In genomic region chr3:58690619-58691373, GRCm38 (mm10) we compare ENCODE assay signal across 8 mouse cellular contexts. TPM values are rescaled to one million over a fixed set of nuclear protein-coding genes. Genes with fewer than 3 reads are reported as not detected.
DNase-seq lines count a peak whose midpoint lies in the region; ATAC-seq lines count a peak whose summit lies in the region.

No protein-coding gene starts in this region.

- H3K9ac ChIP-seq in midbrain, embryonic 11.5 days (ENCODE audit: low read length): peak overlapping the region; percentile 71

- no peaks in the 10 kb centered on the region for H3K36me3 ChIP-seq in embryonic facial prominence, embryonic 10.5 days (replicated peaks)
- H3K36me3 ChIP-seq in limb, embryonic 10.5 days: no peaks in the 10 kb centered on the region
- H3K36me3 ChIP-seq in midbrain, embryonic 11.5 days (ENCODE audit: control insufficient read depth, insufficient read depth, low read length): no peaks in the 10 kb centered on the region

- 1% methylated on average over 24 of the region's 24 CpGs for WGBS in embryonic facial prominence, embryonic 10.5 days
- under 1% methylated on average over 24 of the region's 24 CpGs for WGBS in limb, embryonic 10.5 days
- WGBS in midbrain, embryonic 11.5 days: under 1% methylated on average over 23 of the region's 24 CpGs

- H3K4me1 ChIP-seq in embryonic facial prominence, embryonic 10.5 days: peaks cover 28% of the 10 kb centered on the region
- H3K4me1 ChIP-seq in limb, embryonic 10.5 days: peaks cover 31% of the 10 kb centered on the region
- peaks cover 2% of the 10 kb centered on the region; the same call in 1 of the 2 replicates for H3K4me1 ChIP-seq in midbrain, embryonic 11.5 days (ENCODE audit: control insufficient read depth, insufficient read depth, low read length)

- H3K27ac ChIP-seq in embryonic facial prominence, embryonic 10.5 days (replicated peaks): peak overlapping the region; percentile 83; the same call in 1 of the 2 replicates
- H3K27ac ChIP-seq in limb, embryonic 10.5 days: peak overlapping the region; percentile 81
- no peak overlapping the region for H3K27ac ChIP-seq in midbrain, embryonic 11.5 days (ENCODE audit: low read depth, low read length)

- peak overlapping the region; percentile 81 for H3K4me3 ChIP-seq in embryonic facial prominence, embryonic 10.5 days
- H3K4me3 ChIP-seq in limb, embryonic 10.5 days: peak overlapping the region; percentile 79
- H3K4me3 ChIP-seq in midbrain, embryonic 11.5 days (ENCODE audit: low read depth, low read length): peak overlapping the region; percentile 75

- peak overlapping the region; percentile 82 for H3K4me2 ChIP-seq in midbrain, embryonic 11.5 days

- peak; percentile 19 to 65 for DNase-seq in urinary bladder, adult 18-20 months (ENCODE audit: low spot score in 2 of 2)
- DNase-seq in urinary bladder, postnatal 10 days (ENCODE audit: low spot score): no peak
- peak; percentile 64 for DNase-seq in embryonic facial prominence, embryonic 10.5 days (ENCODE audit: low spot score)
- peak; percentile 97 for DNase-seq in heart, adult 11 months
- DNase-seq in kidney, adult 11 months: peak; percentile 77
- DNase-seq in limb, embryonic 10.5 days (ENCODE audit: low spot score): peak; percentile 72
- peak; percentile 97 for DNase-seq in midbrain, embryonic 11.5 days (ENCODE audit: low spot score, missing footprints)
- DNase-seq in right cerebral cortex, postnatal 4 days: peak; percentile 47

- no peak for ATAC-seq in midbrain, embryonic 11.5 days (ENCODE audit: low FRiP score)

- H3K9me3 ChIP-seq in embryonic facial prominence, embryonic 10.5 days: no peaks in the 10 kb centered on the region
- no peaks in the 10 kb centered on the region for H3K9me3 ChIP-seq in limb, embryonic 10.5 days (replicated peaks)
- H3K9me3 ChIP-seq in midbrain, embryonic 11.5 days (ENCODE audit: control insufficient read depth, low read length): no peaks in the 10 kb centered on the region

- H3K27me3 ChIP-seq in embryonic facial prominence, embryonic 10.5 days (replicated peaks; ENCODE audit: low read depth, poor library complexity, severe bottlenecking): peaks cover 53% of the 10 kb centered on the region
- H3K27me3 ChIP-seq in limb, embryonic 10.5 days (ENCODE audit: low read depth, poor library complexity, severe bottlenecking): peaks cover 13% of the 10 kb centered on the region
- H3K27me3 ChIP-seq in midbrain, embryonic 11.5 days (ENCODE audit: control insufficient read depth, insufficient read depth, low read length): peaks cover 10% of the 10 kb centered on the region; the same call in 1 of the 2 replicates

RNA-seq across cellular contexts. Expression of gene Siah2, which starts 1.4 kb away (rescaled TPM):
- polyA plus RNA-seq in embryonic facial prominence, embryonic 10.5 days (2016; fragmentation: Nextera tagmentation; extraction: Ambion mirVana): 2.1 and 2.7 TPM in 2 replicates
- 2.0 and 2.2 TPM in 2 replicates for polyA plus RNA-seq in limb, embryonic 10.5 days (2016; fragmentation: Nextera tagmentation; extraction: Ambion mirVana)
- 3.7 and 4.0 TPM in 2 replicates for polyA plus RNA-seq in midbrain, embryonic 11.5 days (2014; fragmentation: Nextera tagmentation; extraction: Ambion mirVana)

RNA-seq across cellular contexts. Expression of gene Erich6, which starts 53.8 kb away (rescaled TPM):
- polyA plus RNA-seq in embryonic facial prominence, embryonic 10.5 days (2016; fragmentation: Nextera tagmentation; extraction: Ambion mirVana): not detected in 2 replicates
- not detected in 2 replicates for polyA plus RNA-seq in limb, embryonic 10.5 days (2016; fragmentation: Nextera tagmentation; extraction: Ambion mirVana)
- polyA plus RNA-seq in midbrain, embryonic 11.5 days (2014; fragmentation: Nextera tagmentation; extraction: Ambion mirVana): 0.08 TPM in 1 of 2 replicates, not detected in the other
